Mouse (Mus musculus): ENCODE measurements around the gene Ceacam20. TPM values are rescaled to one million over a fixed set of nuclear protein-coding genes. Genes with fewer than 3 reads are reported as not detected.

The Ceacam20 gene
- not detected for polyA plus RNA-seq (2014; fragmentation: Illumina TruSeq; extraction: RNeasy Lipid Tissue Mini Kit (QIAGEN cat#74804); ENCODE audit: insufficient read depth, low read depth, low replicate concordance)

DNA sequence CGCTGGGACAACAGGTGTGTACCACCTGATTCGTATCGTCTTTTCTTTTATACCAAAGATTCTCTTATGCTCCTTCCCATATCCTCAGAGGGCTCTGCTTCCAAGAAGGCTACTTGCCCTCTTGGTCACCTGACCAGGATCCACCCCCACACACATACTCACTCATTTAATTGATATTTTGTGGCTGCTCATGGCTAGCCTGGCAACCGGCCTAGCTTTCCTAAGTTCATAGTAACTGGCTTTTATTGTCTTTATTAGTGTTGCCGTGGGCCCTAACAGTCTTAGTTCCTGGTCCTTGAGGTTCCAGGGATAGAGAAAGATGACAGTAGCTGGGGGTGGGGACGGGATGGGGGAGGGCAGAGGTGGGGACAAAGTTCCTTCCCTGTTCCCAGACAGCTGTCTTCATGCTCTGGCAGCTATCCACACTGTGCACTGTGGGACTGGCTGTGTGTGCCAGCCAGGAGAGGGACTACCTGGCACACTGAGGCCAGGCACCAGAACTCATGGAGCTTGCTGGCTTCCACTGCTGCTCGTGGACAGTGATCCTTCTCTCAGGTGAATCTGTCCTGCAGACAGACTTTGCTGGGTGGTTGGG lies at the start of gene Ceacam20:
Ceacam20 (plus strand) TSS at position 428 of the 595 bp plus-strand sequence.

DNA sequence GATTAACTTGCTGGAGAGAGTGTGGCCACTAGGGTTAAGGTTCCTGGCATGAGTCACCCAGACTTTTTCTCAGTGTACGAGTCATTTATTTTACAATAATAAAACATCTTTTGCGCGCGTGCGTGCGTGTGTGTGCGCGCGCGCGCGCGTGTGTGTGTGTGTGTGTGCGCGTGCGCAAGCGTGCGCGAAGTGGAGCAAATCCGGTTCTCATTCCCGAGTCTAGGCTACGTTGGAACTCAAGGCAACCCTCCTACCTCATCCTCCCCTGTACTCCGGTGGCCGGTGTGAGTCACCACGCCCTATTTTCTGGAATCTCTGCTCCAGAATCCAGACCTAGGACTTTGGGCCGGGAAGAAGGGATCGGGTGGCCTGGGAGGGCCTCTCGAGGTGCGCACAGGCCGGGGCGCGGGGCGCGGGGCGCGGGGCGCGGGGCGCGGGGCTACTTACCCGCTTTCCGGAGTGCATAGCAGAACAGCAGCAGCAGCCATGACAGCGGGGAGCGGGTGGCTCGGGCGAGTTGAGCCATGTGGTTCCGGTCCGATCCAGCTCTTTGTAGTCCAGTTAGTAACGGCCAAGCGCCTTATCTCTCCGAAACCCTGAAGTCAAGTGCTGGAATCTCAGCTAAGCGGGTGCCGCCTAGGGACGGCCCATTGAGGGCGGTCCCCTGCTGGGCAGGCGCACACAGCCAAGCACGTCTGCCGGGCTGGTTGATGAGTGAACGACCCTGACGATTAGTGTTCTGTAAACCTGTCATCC lies 44.5 kb upstream of the Ceacam20 start, which contains the start of gene Pvr:
Pvr (minus strand) TSS at position 655 of the 756 bp plus-strand sequence.

DNA sequence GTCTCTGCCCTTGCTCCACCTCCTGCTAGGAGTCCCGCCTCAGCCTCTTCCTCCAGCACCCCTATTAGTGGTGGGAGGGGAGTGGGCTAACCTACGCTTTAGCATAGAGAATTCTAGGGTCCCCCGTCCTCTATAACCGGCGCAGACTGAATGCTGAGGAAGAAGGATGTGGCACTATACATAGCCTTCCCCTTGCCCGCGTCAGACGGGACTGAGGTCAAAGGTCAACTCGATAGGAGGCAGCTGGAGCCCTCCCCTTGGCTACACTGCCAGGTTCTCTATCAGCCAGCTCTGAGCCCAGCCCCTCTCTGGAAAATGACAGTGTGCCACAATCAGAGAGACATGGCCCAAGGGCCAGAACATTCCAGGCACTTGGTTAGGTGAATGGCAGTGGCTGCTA lies 14.6 kb upstream of the Ceacam20 start, which contains the start of gene Igsf23:
Igsf23 (minus strand) TSS at position 168 of the 400 bp plus-strand sequence.

DNA sequence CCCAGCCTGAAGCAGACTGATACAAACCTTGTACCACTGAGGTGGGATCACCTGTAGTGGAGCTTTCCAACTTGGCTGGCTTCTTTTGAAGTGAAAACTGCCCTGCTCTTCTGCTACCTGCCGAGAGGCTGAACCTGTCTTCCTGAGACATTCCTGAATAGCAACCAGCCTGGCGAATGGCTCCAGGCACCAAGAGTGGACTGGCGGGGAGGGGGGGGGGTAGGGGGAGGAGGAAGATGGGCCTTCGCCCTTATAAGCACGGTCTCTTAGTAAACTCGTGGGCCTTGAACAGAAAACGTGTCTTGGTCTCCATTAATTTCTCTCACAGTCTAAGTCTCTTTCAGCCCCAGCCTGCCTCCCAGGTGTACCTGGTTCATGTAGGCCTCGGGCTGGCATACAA lies 26.0 kb downstream of the Ceacam20 start, which contains the start of gene Nlrp9b:
Nlrp9b (plus strand) TSS at position 301 of the 400 bp plus-strand sequence.

Other genes starting within 250 kb of the Ceacam20 start
- 28.0 TPM for gene Tomm40, start 250.0 kb upstream of the Ceacam20 start, polyA plus RNA-seq (2014; fragmentation: Illumina TruSeq; extraction: RNeasy Lipid Tissue Mini Kit (QIAGEN cat#74804); ENCODE audit: insufficient read depth, low read depth, low replicate concordance)
- gene Nectin2, start 214.9 kb upstream of the Ceacam20 start, polyA plus RNA-seq (2014; fragmentation: Illumina TruSeq; extraction: RNeasy Lipid Tissue Mini Kit (QIAGEN cat#74804); ENCODE audit: insufficient read depth, low read depth, low replicate concordance): 39.0 TPM
- gene Bcam, start 194.4 kb upstream of the Ceacam20 start, polyA plus RNA-seq (2014; fragmentation: Illumina TruSeq; extraction: RNeasy Lipid Tissue Mini Kit (QIAGEN cat#74804); ENCODE audit: insufficient read depth, low read depth, low replicate concordance): 298 TPM
- 9.7 TPM for gene Cblc, start 168.6 kb upstream of the Ceacam20 start, polyA plus RNA-seq (2014; fragmentation: Illumina TruSeq; extraction: RNeasy Lipid Tissue Mini Kit (QIAGEN cat#74804); ENCODE audit: insufficient read depth, low read depth, low replicate concordance)
- 15.6 TPM for gene Bcl3, start 142.6 kb upstream of the Ceacam20 start, polyA plus RNA-seq (2014; fragmentation: Illumina TruSeq; extraction: RNeasy Lipid Tissue Mini Kit (QIAGEN cat#74804); ENCODE audit: insufficient read depth, low read depth, low replicate concordance)
- not detected for gene Gm19345, start 113.4 kb upstream of the Ceacam20 start, polyA plus RNA-seq (2014; fragmentation: Illumina TruSeq; extraction: RNeasy Lipid Tissue Mini Kit (QIAGEN cat#74804); ENCODE audit: insufficient read depth, low read depth, low replicate concordance)
- 0.27 TPM for gene Ceacam16, start 104.1 kb upstream of the Ceacam20 start, polyA plus RNA-seq (2014; fragmentation: Illumina TruSeq; extraction: RNeasy Lipid Tissue Mini Kit (QIAGEN cat#74804); ENCODE audit: insufficient read depth, low read depth, low replicate concordance)
- 0.07 TPM for gene Ceacam19, start 77.4 kb upstream of the Ceacam20 start, polyA plus RNA-seq (2014; fragmentation: Illumina TruSeq; extraction: RNeasy Lipid Tissue Mini Kit (QIAGEN cat#74804); ENCODE audit: insufficient read depth, low read depth, low replicate concordance)
- gene Pvr, start 44.3 kb upstream of the Ceacam20 start, polyA plus RNA-seq (2014; fragmentation: Illumina TruSeq; extraction: RNeasy Lipid Tissue Mini Kit (QIAGEN cat#74804); ENCODE audit: insufficient read depth, low read depth, low replicate concordance): 17.0 TPM
- 1.2 TPM for gene Igsf23, start 14.7 kb upstream of the Ceacam20 start, polyA plus RNA-seq (2014; fragmentation: Illumina TruSeq; extraction: RNeasy Lipid Tissue Mini Kit (QIAGEN cat#74804); ENCODE audit: insufficient read depth, low read depth, low replicate concordance)
- gene Nlrp9b, start 26.1 kb downstream of the Ceacam20 start, polyA plus RNA-seq (2014; fragmentation: Illumina TruSeq; extraction: RNeasy Lipid Tissue Mini Kit (QIAGEN cat#74804); ENCODE audit: insufficient read depth, low read depth, low replicate concordance): not detected
- not detected for gene Vmn1r91, start 134.3 kb downstream of the Ceacam20 start, polyA plus RNA-seq (2014; fragmentation: Illumina TruSeq; extraction: RNeasy Lipid Tissue Mini Kit (QIAGEN cat#74804); ENCODE audit: insufficient read depth, low read depth, low replicate concordance)
- not detected for gene Gm16442, start 157.2 kb downstream of the Ceacam20 start, polyA plus RNA-seq (2014; fragmentation: Illumina TruSeq; extraction: RNeasy Lipid Tissue Mini Kit (QIAGEN cat#74804); ENCODE audit: insufficient read depth, low read depth, low replicate concordance)
- gene Vmn1r93, start 173.7 kb downstream of the Ceacam20 start, polyA plus RNA-seq (2014; fragmentation: Illumina TruSeq; extraction: RNeasy Lipid Tissue Mini Kit (QIAGEN cat#74804); ENCODE audit: insufficient read depth, low read depth, low replicate concordance): not detected
- not detected for gene Vmn1r94, start 203.0 kb downstream of the Ceacam20 start, polyA plus RNA-seq (2014; fragmentation: Illumina TruSeq; extraction: RNeasy Lipid Tissue Mini Kit (QIAGEN cat#74804); ENCODE audit: insufficient read depth, low read depth, low replicate concordance)
- not detected for gene Vmn1r95, start 228.3 kb downstream of the Ceacam20 start, polyA plus RNA-seq (2014; fragmentation: Illumina TruSeq; extraction: RNeasy Lipid Tissue Mini Kit (QIAGEN cat#74804); ENCODE audit: insufficient read depth, low read depth, low replicate concordance)
- not detected for gene Gm6164, start 240.2 kb downstream of the Ceacam20 start, polyA plus RNA-seq (2014; fragmentation: Illumina TruSeq; extraction: RNeasy Lipid Tissue Mini Kit (QIAGEN cat#74804); ENCODE audit: insufficient read depth, low read depth, low replicate concordance)

Data from lung, adult 10 weeks (tissue).